Mouse (Mus musculus): ENCODE data around the gene Dlgap4.

GRCm38 (mm10) chr2:156682965-156683364 is 69.5 kb downstream of the Dlgap4 start:
- TF ChIP-seq CTCF (conservative IDR thresholded peaks at IDR 0.05; ENCODE audit: low read length): no peak
- no peak for TF ChIP-seq NANOG (IDR thresholded peaks at IDR 0.05; ENCODE audit: borderline replicate concordance, low read length)
